Mouse (Mus musculus) thymus, postnatal 0 days (tissue): ENCODE measurements around the gene Wnt5a. TPM values are rescaled to one million over a fixed set of nuclear protein-coding genes. Genes with fewer than 3 reads are reported as not detected.

Experiments used
- DNase-seq: peaks from one replicate; pipeline ENCODE4 v3.0.0-alpha.2; 2015; ENCODE audit warnings: low spot score
- polyA plus RNA-seq: library from polyadenylated mRNA; unstranded; fragments of >200 nt; fragmentation: Nextera tagmentation; extraction: Ambion mirVana; gene quantifications from 2 replicates; pipeline ENCODE4 v1.2.1, GENCODE M21; 2015

Gene Wnt5a
- polyA plus RNA-seq, 1 experiment from 2014 or later = 0.90 TPM

- no peak for DNase-seq
Measured at GRCm38 (mm10) chr14:28509441-28510340, 5.1 kb downstream of the Wnt5a start.

GRCm38 (mm10) chr14:28510341-28511028 lies 5.9 kb downstream of the Wnt5a start:
- DNase-seq = no peak

GRCm38 (mm10) chr14:28511029-28511651 lies 6.6 kb downstream of the Wnt5a start:
- DNase-seq = no peak

- no peak for DNase-seq
Measured at GRCm38 (mm10) chr14:28512805-28513590, 8.4 kb downstream of the Wnt5a start.

GRCm38 (mm10) chr14:28514171-28514570 lies 9.6 kb downstream of the Wnt5a start:
- no peak for DNase-seq

GRCm38 (mm10) chr14:28515331-28515730 lies 10.8 kb downstream of the Wnt5a start:
- DNase-seq = no peak

GRCm38 (mm10) chr14:28517631-28518560 lies 13.3 kb downstream of the Wnt5a start:
- no peak for DNase-seq

- no peak for DNase-seq
Measured at GRCm38 (mm10) chr14:28521106-28521505, 16.6 kb downstream of the Wnt5a start.

- no peak for DNase-seq
Measured at GRCm38 (mm10) chr14:28522611-28523010, 18.1 kb downstream of the Wnt5a start.

GRCm38 (mm10) chr14:28525566-28525965 lies 21.0 kb downstream of the Wnt5a start:
- no peak for DNase-seq

- no peak for DNase-seq
Measured at GRCm38 (mm10) chr14:28528151-28528685, 23.7 kb downstream of the Wnt5a start.

GRCm38 (mm10) chr14:28531531-28531930 lies 27.0 kb downstream of the Wnt5a start:
- DNase-seq = no peak

- DNase-seq = no peak
Measured at GRCm38 (mm10) chr14:28532943-28533342, 28.4 kb downstream of the Wnt5a start.

GRCm38 (mm10) chr14:28533876-28534275 lies 29.3 kb downstream of the Wnt5a start:
- no peak for DNase-seq

- no peak for DNase-seq
Measured at GRCm38 (mm10) chr14:28535814-28536213, 31.3 kb downstream of the Wnt5a start.

- DNase-seq = no peak
Measured at GRCm38 (mm10) chr14:28539577-28539976, 35.0 kb downstream of the Wnt5a start.

- no peak for DNase-seq
Measured at GRCm38 (mm10) chr14:28542117-28542741, 37.7 kb downstream of the Wnt5a start.

- DNase-seq = no peak
Measured at GRCm38 (mm10) chr14:28561861-28562260, 57.3 kb downstream of the Wnt5a start.
